Mouse (Mus musculus) right cerebral cortex, postnatal 4 days (tissue): ENCODE measurements around the gene Fos.

Experiments
- DNase-seq: peaks from one replicate; pipeline ENCODE4 v3.0.0-alpha.2; 2022

Gene Fos

DNA sequence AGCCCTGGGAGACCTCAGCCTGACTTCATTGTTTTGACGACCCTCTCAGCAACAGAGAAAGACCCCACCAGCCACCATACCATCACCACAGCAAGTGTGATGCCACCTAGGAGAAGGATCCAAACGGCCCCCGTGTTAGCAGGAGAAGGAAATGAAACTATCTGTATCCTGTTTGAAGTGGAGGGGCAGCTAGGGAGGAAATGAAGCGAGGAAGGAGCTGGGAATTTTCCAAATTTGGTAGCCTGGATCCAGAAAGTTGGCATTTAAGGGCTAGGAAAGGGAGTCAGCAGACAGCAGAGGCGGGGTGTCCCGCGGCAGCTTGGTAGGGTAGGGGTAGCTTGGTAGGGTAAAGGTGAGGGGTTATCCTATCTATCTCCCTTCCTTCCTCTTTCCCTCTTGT lies 10.9 kb upstream of the Fos start:
- no peak for DNase-seq

- DNase-seq = no peak
Measured at GRCm38 (mm10) chr12:85464431-85464830, 9.3 kb upstream of the Fos start.

DNA sequence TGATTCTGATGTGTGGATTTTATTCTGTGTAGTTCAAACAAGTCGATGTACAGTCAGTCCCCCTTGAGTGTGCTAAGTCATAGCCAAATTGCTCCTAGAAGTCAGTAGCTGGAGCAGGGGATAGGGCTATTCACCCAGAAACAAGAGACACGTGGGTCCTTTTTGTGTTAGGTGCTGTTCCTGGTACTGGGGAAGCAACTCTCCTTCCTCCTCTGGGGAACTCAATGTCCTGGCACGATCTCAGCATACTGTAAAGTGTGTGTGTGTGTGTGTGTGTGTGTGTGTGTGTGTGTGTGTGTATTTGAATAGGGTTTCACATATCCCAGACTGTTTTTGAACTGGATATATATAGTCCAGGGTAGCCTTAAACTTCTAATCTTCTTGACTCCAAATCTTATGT lies 8.8 kb upstream of the Fos start:
- no peak for DNase-seq

- no peak for DNase-seq
Measured at GRCm38 (mm10) chr12:85467854-85468253, 5.8 kb upstream of the Fos start.

DNA sequence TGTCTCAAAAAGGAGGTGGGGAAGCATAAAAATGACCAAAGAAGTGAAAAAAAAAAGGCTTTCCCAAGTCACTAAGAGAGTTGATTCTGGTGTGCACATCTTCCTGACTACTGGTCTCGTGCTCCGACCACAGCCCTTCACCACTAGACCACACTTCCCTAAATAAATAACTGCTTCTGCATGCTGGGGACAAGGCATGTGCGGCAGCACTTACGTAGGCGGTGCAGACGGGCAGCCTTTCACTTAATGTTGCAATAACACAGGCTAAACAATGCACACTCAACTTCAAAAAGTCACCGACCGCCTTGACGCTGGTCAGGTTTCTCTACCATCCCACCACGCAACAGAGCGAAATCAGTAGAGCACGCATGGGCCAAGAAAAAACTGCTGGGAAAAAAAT lies 5.0 kb upstream of the Fos start:
- no peak for DNase-seq

GRCm38 (mm10) chr12:85471920-85472655 lies 1.6 kb upstream of the Fos start:
- peak; percentile 52 for DNase-seq

- peak; percentile 17 for DNase-seq
Measured at GRCm38 (mm10) chr12:85472656-85473410, 857 bp upstream of the Fos start.

GRCm38 (mm10) chr12:85474298-85475231 lies 875 bp downstream of the Fos start:
- peak; percentile 57 for DNase-seq

DNA sequence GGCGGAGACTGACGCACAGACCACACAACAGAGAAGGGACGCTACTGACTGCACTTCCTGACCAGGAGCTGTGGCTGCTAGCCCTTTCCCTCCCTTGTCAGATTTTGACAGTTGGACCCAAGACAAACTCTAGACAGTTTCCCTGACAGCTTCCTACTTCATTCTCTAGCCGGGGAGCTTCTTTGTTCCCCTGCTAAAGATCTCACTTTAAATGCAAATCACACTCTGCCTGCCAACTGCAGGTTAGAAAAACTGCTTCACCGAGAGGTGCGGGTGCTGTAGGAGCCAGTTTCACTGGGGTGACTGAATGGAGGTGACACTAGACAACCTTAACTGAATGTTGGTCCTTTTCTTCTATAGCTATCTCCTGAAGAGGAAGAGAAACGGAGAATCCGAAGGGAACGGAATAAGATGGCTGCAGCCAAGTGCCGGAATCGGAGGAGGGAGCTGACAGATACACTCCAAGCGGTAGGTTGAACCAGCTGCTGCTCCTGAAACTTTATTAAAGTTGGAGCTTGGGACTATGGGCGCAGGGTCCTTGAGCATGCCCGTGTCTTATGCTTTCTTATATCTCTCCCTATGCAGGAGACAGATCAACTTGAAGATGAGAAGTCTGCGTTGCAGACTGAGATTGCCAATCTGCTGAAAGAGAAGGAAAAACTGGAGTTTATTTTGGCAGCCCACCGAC lies 1.7 kb downstream of the Fos start:
- no peak for DNase-seq

DNA sequence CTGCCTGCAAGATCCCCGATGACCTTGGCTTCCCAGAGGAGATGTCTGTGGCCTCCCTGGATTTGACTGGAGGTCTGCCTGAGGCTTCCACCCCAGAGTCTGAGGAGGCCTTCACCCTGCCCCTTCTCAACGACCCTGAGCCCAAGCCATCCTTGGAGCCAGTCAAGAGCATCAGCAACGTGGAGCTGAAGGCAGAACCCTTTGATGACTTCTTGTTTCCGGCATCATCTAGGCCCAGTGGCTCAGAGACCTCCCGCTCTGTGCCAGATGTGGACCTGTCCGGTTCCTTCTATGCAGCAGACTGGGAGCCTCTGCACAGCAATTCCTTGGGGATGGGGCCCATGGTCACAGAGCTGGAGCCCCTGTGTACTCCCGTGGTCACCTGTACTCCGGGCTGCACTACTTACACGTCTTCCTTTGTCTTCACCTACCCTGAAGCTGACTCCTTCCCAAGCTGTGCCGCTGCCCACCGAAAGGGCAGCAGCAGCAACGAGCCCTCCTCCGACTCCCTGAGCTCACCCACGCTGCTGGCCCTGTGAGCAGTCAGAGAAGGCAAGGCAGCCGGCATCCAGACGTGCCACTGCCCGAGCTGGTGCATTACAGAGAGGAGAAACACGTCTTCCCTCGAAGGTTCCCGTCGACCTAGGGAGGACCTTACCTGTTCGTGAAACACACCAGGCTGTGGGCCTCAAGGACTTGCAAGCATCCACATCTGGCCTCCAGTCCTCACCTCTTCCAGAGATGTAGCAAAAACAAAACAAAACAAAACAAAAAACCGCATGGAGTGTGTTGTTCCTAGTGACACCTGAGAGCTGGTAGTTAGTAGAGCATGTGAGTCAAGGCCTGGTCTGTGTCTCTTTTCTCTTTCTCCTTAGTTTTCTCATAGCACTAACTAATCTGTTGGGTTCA lies 2.5 kb downstream of the Fos start:
- no peak for DNase-seq

DNA sequence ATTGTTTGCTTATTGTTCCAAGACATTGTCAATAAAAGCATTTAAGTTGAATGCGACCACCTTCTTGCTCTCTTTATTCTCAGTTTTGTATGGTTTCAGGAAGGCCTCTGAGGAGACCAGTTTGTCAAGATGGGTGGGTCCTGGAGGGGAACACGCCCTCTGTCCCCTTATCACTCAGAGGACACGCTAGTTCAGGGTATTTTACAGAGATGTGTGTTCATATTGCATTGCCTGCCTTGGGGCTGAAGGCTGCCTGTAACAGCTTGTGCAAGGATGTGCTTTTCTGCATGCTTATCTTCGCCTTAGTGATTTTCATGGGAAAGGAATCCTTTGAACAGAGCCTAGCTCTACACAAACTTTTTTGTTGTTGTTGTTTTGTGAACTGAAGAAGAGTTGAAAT lies 3.5 kb downstream of the Fos start:
- DNase-seq = no peak

DNA sequence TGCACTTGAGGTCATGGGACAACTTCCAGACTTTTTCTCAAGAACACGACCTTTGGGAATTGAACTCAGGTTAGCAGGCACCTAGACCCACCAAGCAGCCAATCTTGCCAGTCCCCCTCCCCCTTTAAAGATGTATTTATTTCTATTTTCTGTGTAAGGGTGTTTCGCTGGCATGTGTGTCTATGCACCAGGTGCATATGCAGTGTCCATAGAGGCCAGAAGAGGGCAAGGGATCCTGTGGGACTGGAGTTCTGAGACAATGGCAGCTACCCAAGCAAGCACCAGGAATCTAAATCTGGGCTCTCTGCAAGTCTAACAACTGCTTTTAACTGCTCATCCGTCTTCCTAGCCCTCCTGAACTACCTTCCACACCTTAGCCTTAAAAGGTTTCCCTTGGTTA lies 4.1 kb downstream of the Fos start:
- no peak for DNase-seq

DNA sequence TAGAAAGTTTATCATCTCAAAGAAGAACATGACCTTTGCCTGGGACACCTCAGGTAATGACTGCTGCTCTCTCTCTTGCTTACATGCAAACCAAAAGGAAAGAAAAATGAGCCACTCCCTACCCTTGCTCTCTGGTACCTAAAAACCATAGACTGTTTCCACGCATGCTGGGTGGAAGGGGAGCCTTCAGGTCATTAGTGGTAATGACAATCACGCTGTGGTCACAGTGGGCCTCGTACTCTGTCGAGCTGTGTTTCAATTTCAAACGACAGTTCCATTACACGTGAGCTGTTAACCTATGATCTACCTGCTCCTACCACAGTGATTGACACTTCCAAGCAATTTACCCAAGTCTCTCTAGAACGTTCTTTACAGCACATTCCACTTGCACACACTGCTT lies 5.0 kb downstream of the Fos start:
- DNase-seq = no peak

GRCm38 (mm10) chr12:85479190-85479589 lies 5.5 kb downstream of the Fos start:
- DNase-seq = no peak

DNA sequence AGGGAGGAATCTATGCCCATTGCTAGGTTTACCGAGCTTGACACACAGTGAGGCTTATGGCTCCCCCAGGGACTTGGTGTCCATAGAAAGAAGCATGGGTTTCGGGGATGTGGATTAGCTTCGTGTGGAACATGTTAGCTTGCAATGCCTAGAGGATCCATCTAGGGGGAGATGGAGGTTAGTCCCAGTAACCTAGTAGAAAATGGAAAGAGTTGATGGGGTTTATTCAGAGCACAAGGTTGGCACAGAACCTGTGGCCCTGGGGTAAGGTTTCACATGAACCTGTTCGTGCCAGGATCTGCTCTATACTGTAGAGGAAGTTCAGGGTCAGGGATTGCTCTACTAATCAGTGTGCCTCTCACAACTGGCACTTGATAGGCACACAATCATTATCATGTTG lies 9.5 kb downstream of the Fos start:
- no peak for DNase-seq

- no peak for DNase-seq
Measured at GRCm38 (mm10) chr12:85484655-85485054, 11.0 kb downstream of the Fos start.

- DNase-seq = peak; percentile 95
Measured at GRCm38 (mm10) chr12:85485890-85486765, 12.4 kb downstream of the Fos start.

DNA sequence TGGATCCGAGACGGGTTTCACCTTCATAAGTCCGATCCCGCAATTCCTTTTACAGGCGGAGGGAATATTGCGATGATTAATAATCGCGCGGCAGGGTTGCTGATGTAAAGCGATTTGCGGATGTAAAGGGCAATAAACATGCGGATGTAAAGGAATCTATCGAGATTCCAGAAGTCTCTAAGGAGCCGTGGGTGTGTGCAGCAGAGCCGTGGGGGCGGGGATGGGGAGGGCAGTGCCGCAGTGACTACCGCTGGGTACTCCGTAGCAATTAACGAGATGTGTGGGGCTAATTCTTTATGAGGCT lies 13.0 kb downstream of the Fos start:
- peak; percentile 25 for DNase-seq

DNA sequence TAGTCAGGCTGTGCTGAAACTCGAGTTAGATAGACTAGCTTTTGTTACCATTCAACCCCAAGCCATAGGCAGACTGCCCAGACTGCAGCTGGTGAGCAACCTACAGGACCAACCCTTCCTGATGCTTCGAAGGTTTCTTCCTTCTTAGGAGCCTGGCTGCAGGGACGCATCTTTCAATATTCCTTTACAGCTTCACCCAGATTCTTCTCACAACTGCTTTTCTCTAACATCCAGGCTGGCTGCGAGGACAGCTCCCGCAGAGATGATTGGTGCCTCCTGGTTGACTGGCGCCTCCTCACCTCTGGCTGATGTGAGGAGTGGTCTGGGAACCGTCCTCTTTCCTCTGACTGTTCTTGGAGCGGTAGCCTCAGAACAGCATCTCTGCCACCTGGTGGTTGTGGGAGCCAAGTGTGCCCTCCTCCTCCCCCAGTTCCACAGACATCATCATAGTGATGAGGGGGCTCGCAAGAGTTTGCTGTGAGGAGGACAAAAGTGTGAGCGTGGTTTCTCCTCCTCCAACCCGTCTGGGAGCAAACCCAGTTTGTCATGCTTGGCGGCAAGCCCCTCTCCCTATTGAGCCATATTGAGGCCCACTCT lies 14.0 kb downstream of the Fos start:
- DNase-seq = peak; percentile 66

DNA sequence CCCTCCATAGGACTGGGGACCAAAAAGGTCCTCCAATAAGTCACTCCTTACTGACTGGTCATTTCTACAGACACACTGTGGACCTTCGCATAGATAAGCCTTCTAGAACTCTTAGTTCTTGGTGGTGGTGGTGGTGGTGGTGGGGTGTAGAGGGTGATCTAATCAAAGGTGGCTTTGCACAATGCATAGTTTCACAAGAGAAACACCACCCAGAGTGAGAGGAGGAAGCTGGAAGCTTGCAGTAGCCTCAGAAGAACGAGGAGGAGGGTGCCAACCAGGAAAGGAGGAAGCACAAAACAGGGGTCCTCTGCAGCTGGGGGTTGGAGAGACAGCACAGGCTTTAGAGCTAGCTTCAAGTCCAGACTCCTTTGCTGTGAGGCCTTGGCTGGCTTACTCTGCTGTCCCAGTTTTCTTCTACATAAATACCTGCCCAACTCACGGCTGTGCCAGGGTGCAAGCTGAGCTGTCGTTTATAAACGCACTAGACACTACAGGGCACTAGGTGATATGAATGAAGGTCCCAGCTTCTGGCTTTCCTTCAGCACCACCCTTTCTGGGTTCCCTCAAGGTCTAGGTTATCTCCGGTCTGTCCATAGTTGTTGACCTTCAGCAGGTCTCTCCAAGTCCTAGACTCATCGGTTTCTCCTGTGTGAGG lies 15.7 kb downstream of the Fos start:
- DNase-seq = no peak
